Mouse (Mus musculus) CH12.LX (cell line): Measurements from ENCODE around the gene Mrpl20. TPM values are rescaled to one million over a fixed set of nuclear protein-coding genes. Genes with fewer than 3 reads are reported as not detected.
A peak's percentile ranks its signal among the peaks of the same experiment; 100 is the strongest.

Experiments used
- DNase-seq: peaks from one replicate; pipeline ENCODE4 v3.0.0-alpha.2; 2013; ENCODE audit errors: extremely low read depth
- H3K27ac ChIP-seq: 2 replicates; pipeline ENCODE4 v1.5.1; 2012; ENCODE audit warnings: low read depth, mild to moderate bottlenecking, control low read depth, moderate library complexity; ENCODE audit not compliant: insufficient read depth
- H3K27me3 ChIP-seq: replicated peaks from 2 replicates; pipeline ENCODE3; 2012; ENCODE audit warnings: inconsistent platforms
- H3K36me3 ChIP-seq, 2 experiments: replicated peaks in 1 of 2; 2 replicates each; pipeline versions ENCODE3 to v1.6.1; 2012; ENCODE audit warnings: inconsistent platforms in 1 of 2, low read length in 1 of 2, mild to moderate bottlenecking in 1 of 2, mixed read lengths in 1 of 2, moderate library complexity in 1 of 2; ENCODE audit not compliant: control insufficient read depth in 1 of 2, insufficient read depth in 1 of 2
- H3K4me1 ChIP-seq, 2 experiments: 2 replicates each; pipeline ENCODE4 v1.6.1; 2012; ENCODE audit warnings: inconsistent platforms in 1 of 2, moderate library complexity in 1 of 2; ENCODE audit not compliant: insufficient read depth in 2 of 2, control insufficient read depth in 1 of 2
- H3K4me2 ChIP-seq: 2 replicates; pipeline ENCODE4 v1.6.1; 2012; ENCODE audit warnings: low read depth, mild to moderate bottlenecking, control low read depth; ENCODE audit not compliant: poor library complexity, insufficient read depth, severe bottlenecking
- H3K4me3 ChIP-seq, 3 experiments: fragments of 150-350 bp in 1 of 3; sonication (generic) in 1 of 3; replicated peaks in 1 of 3; 2 replicates each; pipeline versions ENCODE3 to v1.5.1; 2011 to 2012; ENCODE audit warnings: low read depth in 2 of 3, low read length in 2 of 3, mild to moderate bottlenecking in 2 of 3, moderate library complexity in 2 of 3, control low read depth in 1 of 3, improper control_type of control experiment in 1 of 3, inconsistent platforms in 1 of 3, mixed read lengths in 1 of 3; ENCODE audit not compliant: poor library complexity in 1 of 3
- H3K79me2 ChIP-seq: replicated peaks from 2 replicates; pipeline ENCODE4 v1.6.1; 2012; ENCODE audit warnings: mild to moderate bottlenecking, moderate library complexity; ENCODE audit not compliant: control insufficient read depth, poor library complexity, insufficient read depth, severe bottlenecking; ENCODE audit errors: extremely low read depth
- H3K9ac ChIP-seq: 2 replicates; pipeline ENCODE4 v1.6.1; 2012; ENCODE audit warnings: low read depth, mild to moderate bottlenecking, control low read depth, moderate library complexity; ENCODE audit not compliant: insufficient read depth
- H3K9me3 ChIP-seq: replicated peaks from 2 replicates; pipeline ENCODE3; 2012; ENCODE audit warnings: low read length, inconsistent platforms, mixed read lengths
- BHLHE40 ChIP-seq: IDR thresholded peaks from 2 replicates; pipeline ENCODE4 v1.6.1; 2011; ENCODE audit warnings: mild to moderate bottlenecking, low read depth, low read length, improper control_type of control experiment
- CHD1 ChIP-seq: IDR thresholded peaks from 2 replicates; pipeline ENCODE4 v1.6.1; 2012; ENCODE audit warnings: low read depth, low read length, improper control_type of control experiment, inconsistent platforms
- CHD2 ChIP-seq: IDR thresholded peaks from 2 replicates; pipeline ENCODE4 v1.6.1; 2011; ENCODE audit warnings: low read length, improper control_type of control experiment
- CTCF ChIP-seq, 2 experiments: IDR thresholded peaks in 1 of 2; conservative IDR thresholded peaks in 1 of 2; 2 replicates each; pipeline ENCODE4 v1.5.1; 2011 to 2012; ENCODE audit warnings: low read depth in 2 of 2, low read length in 2 of 2, improper control_type of control experiment in 1 of 2, inconsistent platforms in 1 of 2, mild to moderate bottlenecking in 1 of 2, moderate library complexity in 1 of 2
- E2F4 ChIP-seq: IDR thresholded peaks from 2 replicates; pipeline ENCODE4 v1.6.1; 2011; ENCODE audit warnings: low read depth, low read length, improper control_type of control experiment; ENCODE audit not compliant: insufficient replicate concordance
- ELF1 ChIP-seq: IDR thresholded peaks from 2 replicates; pipeline ENCODE4 v1.6.1; 2014; ENCODE audit warnings: low read depth, mild to moderate bottlenecking, inconsistent platforms, low read length, improper control_type of control experiment
- EP300 ChIP-seq: IDR thresholded peaks from 2 replicates; pipeline ENCODE4 v1.6.1; 2011; ENCODE audit warnings: low read length, improper control_type of control experiment
- ETS1 ChIP-seq: conservative IDR thresholded peaks from 2 replicates; pipeline ENCODE4 v1.6.1; 2012; ENCODE audit warnings: low read depth, mild to moderate bottlenecking, inconsistent platforms, low read length, improper control_type of control experiment, moderate library complexity
- GABPA ChIP-seq: IDR thresholded peaks from 2 replicates; pipeline ENCODE4 v1.6.1; 2012; ENCODE audit warnings: low read depth, low read length, improper control_type of control experiment, inconsistent platforms; ENCODE audit not compliant: insufficient replicate concordance
- IRF4 ChIP-seq: IDR thresholded peaks from 2 replicates; pipeline ENCODE4 v1.6.1; 2014; ENCODE audit warnings: low read depth, mild to moderate bottlenecking, inconsistent platforms, low read length, improper control_type of control experiment
- JUN ChIP-seq: IDR thresholded peaks from 2 replicates; pipeline ENCODE4 v1.6.1; 2011; ENCODE audit warnings: low read depth, mild to moderate bottlenecking, low read length, improper control_type of control experiment, moderate library complexity; ENCODE audit not compliant: insufficient read depth
- JUND ChIP-seq: conservative IDR thresholded peaks from 2 replicates; pipeline ENCODE4 v1.6.1; 2011; ENCODE audit warnings: low read depth, low read length, improper control_type of control experiment
- MAFK ChIP-seq: IDR thresholded peaks from 2 replicates; pipeline ENCODE4 v1.6.1; 2011; ENCODE audit warnings: low read length, improper control_type of control experiment; ENCODE audit not compliant: insufficient replicate concordance
- MAX ChIP-seq: IDR thresholded peaks from 2 replicates; pipeline ENCODE4 v1.6.1; 2011; ENCODE audit warnings: low read length, improper control_type of control experiment
- MAZ ChIP-seq: IDR thresholded peaks from 2 replicates; pipeline ENCODE4 v1.6.1; 2012; ENCODE audit warnings: low read depth, mild to moderate bottlenecking, inconsistent platforms, low read length, improper control_type of control experiment, moderate library complexity
- MXI1 ChIP-seq: IDR thresholded peaks from 2 replicates; pipeline ENCODE4 v1.6.1; 2011; ENCODE audit warnings: mild to moderate bottlenecking, low read depth, low read length, improper control_type of control experiment
- MYC ChIP-seq: IDR thresholded peaks from 2 replicates; pipeline ENCODE4 v1.6.1; 2011; ENCODE audit warnings: low read depth, mild to moderate bottlenecking, improper control_type of control experiment, low read length
- NELFE ChIP-seq: IDR thresholded peaks from 2 replicates; pipeline ENCODE4 v1.6.1; 2011; ENCODE audit warnings: low read depth, low read length, improper control_type of control experiment
- NRF1 ChIP-seq: IDR thresholded peaks from 2 replicates; pipeline ENCODE4 v1.6.1; 2014; ENCODE audit warnings: low read depth, mild to moderate bottlenecking, inconsistent platforms, low read length, improper control_type of control experiment, moderate library complexity
- PAX5 ChIP-seq: IDR thresholded peaks from 2 replicates; pipeline ENCODE4 v1.6.1; 2012; ENCODE audit warnings: low read length, inconsistent platforms, mixed read lengths
- POLR2A ChIP-seq: IDR thresholded peaks from 2 replicates; pipeline ENCODE4 v1.6.1; 2011; ENCODE audit warnings: low read depth, mild to moderate bottlenecking, improper control_type of control experiment, low read length
- POLR2AphosphoS2 ChIP-seq: IDR thresholded peaks from 2 replicates; pipeline ENCODE4 v1.6.1; 2011; ENCODE audit warnings: low read depth, low read length, improper control_type of control experiment
- RAD21 ChIP-seq: IDR thresholded peaks from 2 replicates; pipeline ENCODE4 v1.6.1; 2011; ENCODE audit warnings: low read depth, mild to moderate bottlenecking, low read length, improper control_type of control experiment, moderate library complexity
- RCOR1 ChIP-seq: conservative IDR thresholded peaks from 2 replicates; pipeline ENCODE4 v1.6.1; 2012; ENCODE audit warnings: low read depth, mild to moderate bottlenecking, inconsistent platforms, low read length, improper control_type of control experiment
- SIN3A ChIP-seq: IDR thresholded peaks from 2 replicates; pipeline ENCODE4 v1.6.1; 2012; ENCODE audit warnings: low read length, improper control_type of control experiment, inconsistent platforms
- SMC3 ChIP-seq: IDR thresholded peaks from 2 replicates; pipeline ENCODE4 v1.6.1; 2011; ENCODE audit warnings: low read depth, low read length, improper control_type of control experiment
- USF1 ChIP-seq: IDR thresholded peaks from 2 replicates; pipeline ENCODE4 v1.6.1; 2014; ENCODE audit warnings: low read depth, mild to moderate bottlenecking, inconsistent platforms, low read length, improper control_type of control experiment
- USF2 ChIP-seq: conservative IDR thresholded peaks from 2 replicates; pipeline ENCODE4 v1.6.1; 2011; ENCODE audit warnings: low read depth, low read length, improper control_type of control experiment
- ZKSCAN1 ChIP-seq: IDR thresholded peaks from 2 replicates; pipeline ENCODE4 v1.6.1; 2012; ENCODE audit warnings: low read depth, inconsistent platforms, low read length, improper control_type of control experiment, borderline replicate concordance
- ZMIZ1 ChIP-seq: IDR thresholded peaks from 2 replicates; pipeline ENCODE4 v1.6.1; 2012; ENCODE audit warnings: low read depth, mild to moderate bottlenecking, inconsistent platforms, low read length, improper control_type of control experiment
- ZNF384 ChIP-seq: IDR thresholded peaks from 2 replicates; pipeline ENCODE4 v1.6.1; 2012; ENCODE audit warnings: low read depth, low read length, improper control_type of control experiment, inconsistent platforms
- dilution Hi-C: fragments of 300-500 bp; cut with MboI; formaldehyde crosslinking; loops from 2 replicates; pipeline ENCODE4 v1.14.3; 2020; ENCODE audit warnings: low sequenced_read_pairs; ENCODE audit not compliant: extremely low pct_unique_long_range_greater_than_20kb, extremely low pct_ligation_motif_present
- in situ Hi-C: fragments of 300-500 bp; cut with MboI; formaldehyde crosslinking; loops from 3 replicates; pipeline ENCODE4 v1.14.3; 2019; ENCODE audit warnings: low sequenced_read_pairs, low pct_ligation_motif_present, low pct_unique_long_range_greater_than_20kb, mixed read lengths
- polyA plus RNA-seq: library from polyadenylated mRNA; unstranded; fragments of >175 nt; gene quantifications from 2 replicates; pipeline ENCODE4 v1.2.1, GENCODE M21; 2012; ENCODE audit warnings: low read depth; ENCODE audit not compliant: insufficient read length
- total RNA-seq, 2 experiments: library from RNA; depleted of rRNA; stranded (reverse); fragments of 300-350 nt in 1 of 2; fragments of >200 nt in 1 of 2; gene quantifications; 2 replicates each; pipeline ENCODE4 v1.2.3; 2012 to 2014

Mrpl20 gene
- total and polyA plus RNA-seq, 3 experiments: 146 to 230 (median 193) TPM

GRCm38 (mm10) chr4:155773335-155774078, 29.2 kb upstream of the Mrpl20 start:
- H3K27me3 ChIP-seq: peaks cover 44% of the 10 kb centered on the region
- dilution Hi-C loops: no loop called here
- H3K9me3 ChIP-seq: no peaks in the 10 kb centered on the region
- peaks cover 21 to 50% of the 10 kb centered on the region in 2 experiments for H3K4me1 ChIP-seq
- no peak overlapping the region for H3K4me3 ChIP-seq
- H3K4me2 ChIP-seq: peak overlapping the region; percentile 79
- H3K79me2 ChIP-seq: no peaks in the 10 kb centered on the region
- in situ Hi-C loops: no loop called here
- no peak overlapping the region for H3K27ac ChIP-seq
- DNase-seq: no peak
- no peak for TF ChIP-seq NELFE
- TF ChIP-seq ELF1: no peak
- TF ChIP-seq USF2: no peak
- TF ChIP-seq JUND: no peak
- no peak for TF ChIP-seq E2F4
- TF ChIP-seq NRF1: no peak
- TF ChIP-seq CTCF (conservative IDR thresholded peaks at IDR 0.05 in 1 of 2, IDR thresholded peaks at IDR 0.05 in 1 of 2; ENCODE audit: low read depth in 2 of 2, low read length in 2 of 2): no peak
- TF ChIP-seq MAZ: no peak
- TF ChIP-seq CHD1: no peak
- no peak for TF ChIP-seq MAFK
- TF ChIP-seq JUN: no peak
- no peak for TF ChIP-seq SIN3A
- TF ChIP-seq EP300: no peak
- TF ChIP-seq RAD21: no peak
- TF ChIP-seq RCOR1: no peak
- TF ChIP-seq, all 38 proteins: peak for 0
- Histone ChIP-seq H3K9ac (no peak overlapping the region), H3K36me3 (no peaks in the 10 kb centered on the region)

GRCm38 (mm10) chr4:155774280-155774754, 28.4 kb upstream of the Mrpl20 start, which contains the start of gene Vwa1:
Gene Vwa1, minus strand, starts transcription at chr4:155774698.
- H3K4me2 ChIP-seq: peak within 1 kb of the TSS; percentile 79
- H3K27ac ChIP-seq: no peak within 1 kb of the TSS
- H3K27me3 ChIP-seq: peaks cover 45% of the 10 kb centered on the region
- in situ Hi-C loops: no loop called here
- no peaks in the 10 kb centered on the region for H3K9me3 ChIP-seq
- peak within 1 kb of the TSS in 2 of 3 experiments; percentile 12 to 42 for H3K4me3 ChIP-seq
- no peaks in the 10 kb centered on the region for H3K79me2 ChIP-seq
- H3K9ac ChIP-seq: no peak within 1 kb of the TSS
- H3K36me3 ChIP-seq: no peaks in the 10 kb centered on the region
- H3K4me1 ChIP-seq: peaks cover 21 to 45% of the 10 kb centered on the region in 2 experiments
- dilution Hi-C loops: no loop called here
- peak; percentile 72 for DNase-seq
- TF ChIP-seq ZMIZ1: 0 out of 2 replicates have a peak, but pooled peaks have one; percentile 46
- TF ChIP-seq CHD2: no peak
- TF ChIP-seq USF1: no peak
- TF ChIP-seq ETS1: no peak
- TF ChIP-seq RAD21: no peak
- no peak for TF ChIP-seq GABPA
- TF ChIP-seq CHD1: no peak
- peak; percentile 29; the same call in 1 of the 2 replicates for TF ChIP-seq BHLHE40
- TF ChIP-seq ZNF384: no peak
- TF ChIP-seq POLR2A: peak; percentile 43; the same call in 1 of the 2 replicates
- peak; percentile 65 for TF ChIP-seq MXI1
- peak; percentile 35; the same call in 1 of the 2 replicates for TF ChIP-seq MAZ
- TF ChIP-seq IRF4: 0 out of 2 replicates have a peak, but pooled peaks have one; percentile 15
- no peak for TF ChIP-seq CTCF (conservative IDR thresholded peaks at IDR 0.05 in 1 of 2, IDR thresholded peaks at IDR 0.05 in 1 of 2; ENCODE audit: low read depth in 2 of 2, low read length in 2 of 2)
- peak; percentile 62; the same call in 1 of the 2 replicates for TF ChIP-seq NRF1
- no peak for TF ChIP-seq SMC3
- TF ChIP-seq USF2: no peak
- TF ChIP-seq MYC: no peak
- peak; percentile 71; the same call in 1 of the 2 replicates for TF ChIP-seq MAX
- no peak for TF ChIP-seq PAX5
- TF ChIP-seq ELF1: no peak
- 0 out of 2 replicates have a peak, but pooled peaks have one; percentile 12 for TF ChIP-seq EP300
- TF ChIP-seq ZKSCAN1: no peak
- no peak for TF ChIP-seq POLR2AphosphoS2
